Mouse (Mus musculus) large intestine, adult 2 months (tissue): ENCODE measurements at regions not wholly inside any gene's neighbourhood (a gene's known extent, or its start where the extent isn't known, plus 50 kb on each side); places are given as distances from the start of the nearest gene placed in this dataset.

ENCODE experiments used
- DNase-seq: peaks from one replicate; pipeline ENCODE4 v3.0.0-alpha.2; 2012; ENCODE audit warnings: low read depth, low spot score
- WGBS: fragments of 180-500 bp; shearing (Covaris S2); methylation state at CpG from one replicate; pipeline ENCODE4 v1.1.7; 2018; 5-methylcytosine and 5-hydroxymethylcytosine counted together

- WGBS: 73% methylated on average over 22 of the region's 22 CpGs
- no peak for DNase-seq
These were observed 228.9 kb upstream of the Prok2 start for GRCm38 (mm10) chr6:99954832-99955830.

- DNase-seq: no peak
- WGBS: 79% methylated on average over 11 of the region's 11 CpGs
These were observed 228.0 kb upstream of the Prok2 start for GRCm38 (mm10) chr6:99953980-99954776.

- no peak for DNase-seq
These were observed 224.6 kb upstream of the Prok2 start for GRCm38 (mm10) chr6:99950811-99951210.

GRCm38 (mm10) chr6:99946917-99947316 is 220.7 kb upstream of the Prok2 start:
- no peak for DNase-seq
- 59% methylated on average over 2 of the region's 2 CpGs for WGBS

More at GRCm38 (mm10) chr6:99950811-99951210, 224.6 kb upstream of the Prok2 start:
- WGBS: 64% methylated on average over 8 of the region's 8 CpGs

DNA sequence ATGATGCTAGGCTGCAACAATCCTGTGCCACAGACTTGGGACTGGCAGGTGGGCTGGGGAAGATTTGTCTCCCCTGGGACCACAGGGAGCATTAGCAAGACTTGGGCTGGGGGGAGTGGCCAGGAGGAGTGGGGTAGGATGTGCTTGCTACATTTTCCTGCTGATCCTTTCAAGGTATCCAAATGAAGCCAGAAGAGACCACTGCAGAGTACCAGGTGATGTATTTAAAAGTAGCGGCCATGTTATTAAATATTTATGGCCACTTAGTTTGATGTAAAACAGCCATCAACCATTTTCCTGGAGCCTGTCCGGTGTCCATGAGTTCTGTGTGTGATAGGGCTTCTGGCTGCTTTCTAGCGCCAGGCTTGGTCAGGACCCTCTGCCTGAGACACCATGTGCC is 220.3 kb upstream of the Prok2 start:
- DNase-seq: no peak
- 87% methylated on average over 3 of the region's 3 CpGs for WGBS

GRCm38 (mm10) chr6:99945691-99946090 is 219.5 kb upstream of the Prok2 start:
- WGBS: 90% methylated on average over 2 of the region's 2 CpGs
- DNase-seq: no peak

GRCm38 (mm10) chr6:99942958-99943357 is 216.8 kb upstream of the Prok2 start:
- no peak for DNase-seq
- WGBS: 25% methylated on average over 1 of the region's 1 CpGs

DNA sequence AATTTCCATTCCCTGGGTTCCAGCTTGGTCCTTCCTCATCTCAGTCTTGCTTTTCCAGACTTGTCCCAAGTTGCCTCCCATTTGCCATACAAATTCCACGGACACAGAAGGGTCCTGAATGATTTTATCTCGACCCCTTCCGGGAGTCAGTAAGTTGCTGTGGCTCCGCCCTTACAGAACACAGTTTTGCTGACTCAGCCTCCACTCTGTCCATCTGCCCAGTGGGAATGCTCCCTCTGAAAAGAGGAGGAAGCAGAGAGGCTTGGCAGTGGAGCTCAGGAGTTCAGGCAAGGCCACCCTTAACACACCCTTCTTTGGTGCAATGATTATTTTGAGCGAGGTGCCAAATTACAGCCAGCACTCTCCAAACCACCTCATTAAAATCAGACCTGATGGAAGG is 213.9 kb upstream of the Prok2 start:
- 27% methylated on average over 5 of the region's 5 CpGs for WGBS
- DNase-seq: no peak

- WGBS: 27% methylated on average over 5 of the region's 5 CpGs
- no peak for DNase-seq
These were observed 213.2 kb upstream of the Prok2 start for GRCm38 (mm10) chr6:99939382-99939781.

- 17% methylated on average over 7 of the region's 7 CpGs for WGBS
- DNase-seq: no peak
These were observed 212.8 kb upstream of the Prok2 start for GRCm38 (mm10) chr6:99938949-99939348.

DNA sequence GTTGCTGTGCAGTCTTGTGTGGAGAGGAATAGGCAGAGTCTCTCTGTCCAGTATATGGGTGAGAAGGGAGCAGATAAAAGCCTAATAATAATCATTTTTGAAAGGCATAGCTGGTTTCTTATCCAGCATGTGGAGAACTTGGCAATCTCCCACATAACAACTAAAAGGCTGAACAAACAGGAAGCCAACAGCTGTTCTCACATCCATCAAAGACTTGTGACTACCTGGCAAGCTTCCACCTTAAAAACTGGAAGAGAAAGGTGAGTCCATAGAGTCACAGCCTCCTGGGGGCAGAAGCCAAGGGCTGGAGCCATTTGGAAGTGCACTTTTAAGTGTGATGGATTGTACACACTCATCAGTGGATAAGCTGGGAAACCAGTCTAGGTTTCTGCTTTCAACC is 210.5 kb upstream of the Prok2 start:
- DNase-seq: no peak

GRCm38 (mm10) chr6:99935373-99935772 is 209.2 kb upstream of the Prok2 start:
- DNase-seq: no peak
- WGBS: 83% methylated on average over 4 of the region's 4 CpGs

DNA sequence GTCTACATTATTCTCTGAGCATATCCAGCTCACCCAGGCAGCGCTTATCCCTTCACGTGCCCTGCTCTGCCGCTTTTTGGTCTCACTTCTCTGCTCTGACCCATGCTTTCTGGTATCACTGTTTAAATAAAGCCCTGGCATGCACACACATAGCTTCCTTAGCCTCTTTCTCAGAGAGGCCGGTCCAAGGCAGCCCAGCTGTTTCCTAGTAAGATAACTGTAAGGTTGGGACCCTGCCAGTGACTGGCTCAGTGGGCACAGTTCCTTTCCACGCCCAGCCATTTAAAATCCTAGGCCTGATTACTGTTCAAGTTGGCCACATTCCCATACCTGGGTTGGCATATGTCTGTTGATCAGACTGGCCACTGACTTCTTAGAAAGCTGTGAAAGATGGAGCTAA is 208.2 kb upstream of the Prok2 start:
- WGBS: 20% methylated on average over 5 of the region's 5 CpGs
- peak; percentile 77 for DNase-seq

- 64% methylated on average over 5 of the region's 5 CpGs for WGBS
- DNase-seq: no peak
These were observed 207.2 kb upstream of the Prok2 start for GRCm38 (mm10) chr6:99933404-99933803.

- DNase-seq: no peak
- WGBS: 50% methylated on average over 2 of the region's 2 CpGs
These were observed 206.7 kb upstream of the Prok2 start for GRCm38 (mm10) chr6:99932923-99933322.

DNA sequence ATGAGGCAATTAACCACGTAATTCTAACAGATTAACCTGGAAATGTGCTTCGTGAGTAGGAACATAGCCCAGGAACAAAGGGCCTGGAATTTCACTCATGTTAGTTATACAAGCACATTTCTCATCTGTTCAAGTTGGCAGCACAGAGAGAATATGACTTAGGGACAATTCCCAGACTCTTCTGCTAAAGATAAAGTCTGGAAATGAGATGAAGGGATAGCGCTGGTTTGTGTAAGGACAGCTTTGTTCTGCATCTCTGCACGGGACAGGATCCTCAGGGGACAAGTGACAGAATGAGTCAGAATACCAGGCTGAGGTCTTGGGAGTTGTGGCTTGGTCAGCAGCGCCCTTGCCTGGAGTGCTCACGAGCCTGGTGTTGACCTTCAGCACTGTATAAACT is 206.2 kb upstream of the Prok2 start:
- 48% methylated on average over 6 of the region's 6 CpGs for WGBS
- DNase-seq: no peak

DNA sequence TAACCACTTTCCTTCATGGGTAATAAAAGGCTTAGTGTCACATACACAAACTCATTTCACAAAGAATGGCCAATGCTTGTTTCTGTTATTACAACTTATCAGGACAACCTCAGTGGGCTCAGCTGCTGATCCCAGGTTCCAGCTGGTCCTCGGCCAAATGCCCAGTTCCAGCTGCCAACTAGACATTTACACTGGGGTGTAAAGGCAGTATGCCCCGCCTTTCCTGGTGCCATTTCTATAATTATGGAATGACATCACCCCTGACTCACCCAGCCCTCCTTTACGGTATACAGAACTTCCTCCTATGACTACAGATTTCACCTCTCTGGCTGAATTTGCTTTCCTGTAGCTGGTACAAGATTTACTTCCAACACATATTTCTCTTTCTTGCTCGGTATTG is 205.4 kb upstream of the Prok2 start:
- 18% methylated on average over 4 of the region's 4 CpGs for WGBS
- DNase-seq: peak; percentile 83

- 61% methylated on average over 6 of the region's 6 CpGs for WGBS
- no peak for DNase-seq
These were observed 204.1 kb upstream of the Prok2 start for GRCm38 (mm10) chr6:99930316-99930715.

GRCm38 (mm10) chr6:99927933-99928555 is 201.9 kb upstream of the Prok2 start:
- WGBS: 78% methylated on average over 10 of the region's 10 CpGs
- no peak for DNase-seq

DNA sequence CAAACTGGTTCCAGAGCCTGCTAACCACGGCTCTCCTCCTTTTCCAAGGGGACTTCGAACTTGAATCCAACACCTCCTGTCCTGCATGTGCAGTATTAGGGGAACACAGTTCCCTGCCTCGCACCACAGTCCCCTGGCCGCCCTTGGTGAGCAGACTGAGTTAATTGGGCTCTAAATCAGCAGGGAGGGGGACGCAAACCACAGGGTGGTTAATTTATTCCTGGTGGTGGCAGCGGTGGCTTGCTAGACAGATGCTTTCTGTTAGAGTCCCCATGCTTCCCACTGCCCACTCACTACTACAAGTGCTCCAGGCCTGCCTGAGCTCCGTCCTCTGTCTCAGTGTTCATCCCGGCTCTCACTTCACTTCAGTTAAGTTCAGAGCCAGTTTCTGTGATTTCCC is 198.0 kb upstream of the Prok2 start:
- 87% methylated on average over 8 of the region's 8 CpGs for WGBS
- no peak for DNase-seq
